Mouse (Mus musculus) spleen, adult 2 months (tissue): ENCODE measurements around the gene Lmo2. TPM values are rescaled to one million over a fixed set of nuclear protein-coding genes. Genes with fewer than 3 reads are reported as not detected.
A peak's percentile ranks its signal among the peaks of the same experiment; 100 is the strongest.

ENCODE experiments used
- DNase-seq, 2 experiments: peaks; one replicate each; pipeline versions ENCODE4 v3.0.0 to v3.0.0-alpha.2; 2012 to 2021; ENCODE audit warnings: low spot score in 2 of 2, low read depth in 1 of 2
- H3K27ac ChIP-seq: fragments of 200-500 bp; 2 replicates; pipeline ENCODE4 v1.5.1; 2012; ENCODE audit warnings: low read length, inconsistent platforms; ENCODE audit not compliant: insufficient read depth
- H3K27me3 ChIP-seq: fragments of 200-500 bp; 2 replicates; pipeline ENCODE4 v1.6.1; 2012; ENCODE audit warnings: mild to moderate bottlenecking, moderate library complexity, low read length, inconsistent platforms; ENCODE audit not compliant: control insufficient read depth, insufficient read depth
- H3K36me3 ChIP-seq: fragments of 200-500 bp; 2 replicates; pipeline ENCODE4 v1.6.1; 2012; ENCODE audit warnings: mild to moderate bottlenecking, low read length, inconsistent platforms; ENCODE audit not compliant: control insufficient read depth, insufficient read depth
- H3K4me1 ChIP-seq: fragments of 200-500 bp; 2 replicates; pipeline ENCODE4 v1.6.1; 2011; ENCODE audit warnings: inconsistent platforms; ENCODE audit not compliant: control insufficient read depth, insufficient read depth, insufficient read length
- H3K4me3 ChIP-seq: fragments of 200-500 bp; 2 replicates; pipeline ENCODE4 v1.5.1; 2011; ENCODE audit warnings: mild to moderate bottlenecking, inconsistent platforms; ENCODE audit not compliant: insufficient read depth, insufficient read length; ENCODE audit errors: extremely low read depth
- CTCF ChIP-seq: fragments of 200-500 bp; IDR thresholded peaks from 2 replicates; pipeline ENCODE4 v1.5.1; 2011; ENCODE audit warnings: mild to moderate bottlenecking, inconsistent platforms; ENCODE audit not compliant: insufficient read depth, insufficient read length, insufficient replicate concordance; ENCODE audit errors: extremely low read depth
- POLR2A ChIP-seq: fragments of 200-500 bp; IDR thresholded peaks from 2 replicates; pipeline ENCODE4 v1.6.1; 2011; ENCODE audit warnings: low read depth, low read length, inconsistent platforms
- whole genome bisulfite sequencing: fragments of 180-500 bp; shearing (Covaris S2); methylation state at CpG from one replicate; pipeline ENCODE4 v1.1.7; 2018; 5-methylcytosine and 5-hydroxymethylcytosine counted together
- polyA plus RNA-seq: library from polyadenylated mRNA; depleted of rRNA; stranded (reverse); fragments of >200 nt; gene quantifications from 2 replicates; pipeline ENCODE4 v1.2.3, GENCODE M21; 2012; rRNA removed

The Lmo2 gene
- 91.1 and 97.7 TPM in 2 replicates for polyA plus RNA-seq

GRCm38 (mm10) chr2:103957649-103958546, at the start of gene Lmo2:
TSS of gene Lmo2 (plus strand) at chr2:103957986.
- Histone ChIP-seq H3K4me3 (peak within 1 kb of the TSS; percentile 16), H3K27me3 (no peaks in the 10 kb centered on the region), H3K36me3 (no peaks in the 10 kb centered on the region), H3K27ac (0 out of 2 replicates have a peak within 1 kb of the TSS, but pooled peaks have one; percentile 0), H3K4me1 (peaks cover 8% of the 10 kb centered on the region; the same call in 1 of the 2 replicates)
- no peak for TF ChIP-seq POLR2A
- no peak for DNase-seq
- 63% methylated on average over 10 of the region's 10 CpGs for WGBS

GRCm38 (mm10) chr2:103910601-103911000, 47.2 kb upstream of the Lmo2 start:
- Histone ChIP-seq H3K27me3 (no peaks in the 10 kb centered on the region), H3K36me3 (no peaks in the 10 kb centered on the region), H3K4me1 (no peaks in the 10 kb centered on the region), H3K27ac (no peak overlapping the region), H3K4me3 (no peak overlapping the region)
- WGBS: 91% methylated on average over 5 of the region's 5 CpGs
- TF ChIP-seq CTCF (no peak), POLR2A (no peak)
- no peak for DNase-seq

GRCm38 (mm10) chr2:103912481-103913251, 45.1 kb upstream of the Lmo2 start:
- TF ChIP-seq POLR2A: no peak
- no peak for TF ChIP-seq CTCF
- H3K36me3 ChIP-seq: no peaks in the 10 kb centered on the region
- H3K4me3 ChIP-seq: no peak overlapping the region
- DNase-seq: no peak
- WGBS: 94% methylated on average over 16 of the region's 16 CpGs
- peaks cover 4% of the 10 kb centered on the region for H3K4me1 ChIP-seq
- no peak overlapping the region for H3K27ac ChIP-seq
- no peaks in the 10 kb centered on the region for H3K27me3 ChIP-seq

GRCm38 (mm10) chr2:103913252-103913650, 44.5 kb upstream of the Lmo2 start:
- no peak overlapping the region for H3K4me3 ChIP-seq
- TF ChIP-seq POLR2A (no peak), CTCF (no peak)
- DNase-seq: no peak
- no peaks in the 10 kb centered on the region for H3K27me3 ChIP-seq
- H3K36me3 ChIP-seq: no peaks in the 10 kb centered on the region
- H3K4me1 ChIP-seq: peaks cover 7% of the 10 kb centered on the region
- no peak overlapping the region for H3K27ac ChIP-seq
- 87% methylated on average over 6 of the region's 6 CpGs for WGBS

DNA sequence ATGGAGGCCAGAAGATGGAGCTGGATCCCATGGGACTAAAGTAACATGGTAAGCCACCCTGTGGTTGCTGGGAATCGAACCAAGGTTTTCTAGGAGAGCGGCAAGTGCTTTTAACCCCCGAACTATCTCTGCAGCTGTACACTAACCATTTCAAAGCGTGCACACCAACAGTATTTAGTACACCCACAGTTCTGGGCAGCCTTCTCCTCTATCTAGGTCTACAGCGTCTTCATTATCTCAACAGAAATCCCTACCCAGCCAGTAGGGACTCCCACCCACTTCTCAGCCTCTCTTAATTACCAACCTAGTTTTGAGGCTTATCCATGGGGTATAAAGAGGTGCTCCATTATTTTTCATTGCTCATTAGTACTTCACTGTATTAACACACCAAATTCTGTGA, 41.7 kb upstream of the Lmo2 start:
- H3K36me3 ChIP-seq: no peaks in the 10 kb centered on the region
- 77% methylated on average over 5 of the region's 5 CpGs for WGBS

DNA sequence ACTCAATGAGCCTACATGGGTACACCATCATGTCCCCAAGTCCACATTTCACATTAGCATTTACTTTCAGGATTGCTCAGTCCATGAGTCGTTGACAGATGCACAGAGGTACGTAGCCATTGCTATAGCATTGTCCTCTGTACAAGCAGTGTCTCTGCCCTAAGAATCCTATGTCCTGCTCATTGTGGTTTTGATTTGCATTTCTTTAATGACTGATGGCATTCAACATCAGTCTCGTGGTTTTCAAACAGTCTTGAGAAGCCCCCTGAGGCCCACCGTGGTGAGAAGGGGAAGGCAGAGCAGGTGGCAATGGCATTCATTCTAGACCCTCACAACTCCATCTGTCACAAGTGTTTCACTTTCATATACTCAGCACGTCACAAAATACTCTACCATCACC, 40.4 kb upstream of the Lmo2 start:
- DNase-seq: no peak
- 34% methylated on average over 5 of the region's 5 CpGs for WGBS
- H3K27ac ChIP-seq: no peak overlapping the region
- TF ChIP-seq CTCF (no peak), POLR2A (no peak)
- H3K4me1 ChIP-seq: peaks cover 17% of the 10 kb centered on the region
- H3K4me3 ChIP-seq: no peak overlapping the region
- H3K27me3 ChIP-seq: no peaks in the 10 kb centered on the region
- H3K36me3 ChIP-seq: no peaks in the 10 kb centered on the region

More for the DNA sequence above, 41.7 kb upstream of the Lmo2 start:
- Histone ChIP-seq H3K4me1 (peaks cover 17% of the 10 kb centered on the region), H3K27me3 (no peaks in the 10 kb centered on the region), H3K4me3 (no peak overlapping the region), H3K27ac (no peak overlapping the region)
- no peak for DNase-seq
- no peak for TF ChIP-seq CTCF
- TF ChIP-seq POLR2A: no peak
